Mouse (Mus musculus) fibroblast of lung, adult 2 months (primary cell): ENCODE measurements around the gene Acoxl.

ENCODE experiments used
- DNase-seq: peaks from one replicate; pipeline ENCODE4 v3.0.0-alpha.2; 2011; ENCODE audit warnings: low read depth

Acoxl gene

GRCm38 (mm10) chr2:127894890-127895289 lies 56.2 kb downstream of the Acoxl start:
- DNase-seq = no peak

GRCm38 (mm10) chr2:127897718-127898117 lies 59.0 kb downstream of the Acoxl start:
- no peak for DNase-seq

GRCm38 (mm10) chr2:127904918-127905317 lies 66.2 kb downstream of the Acoxl start:
- no peak for DNase-seq

GRCm38 (mm10) chr2:127906973-127907678 lies 68.5 kb downstream of the Acoxl start:
- DNase-seq = no peak

GRCm38 (mm10) chr2:127907679-127908042 lies 69.0 kb downstream of the Acoxl start:
- DNase-seq = no peak

- no peak for DNase-seq
Observed at GRCm38 (mm10) chr2:127908881-127909280, 70.2 kb downstream of the Acoxl start.

GRCm38 (mm10) chr2:127909790-127910189 lies 71.1 kb downstream of the Acoxl start:
- DNase-seq = no peak

GRCm38 (mm10) chr2:127911579-127911978 lies 72.9 kb downstream of the Acoxl start:
- DNase-seq = no peak

- no peak for DNase-seq
Observed at GRCm38 (mm10) chr2:127914047-127914446, 75.4 kb downstream of the Acoxl start.

GRCm38 (mm10) chr2:127916804-127917410 lies 78.2 kb downstream of the Acoxl start:
- no peak for DNase-seq

- no peak for DNase-seq
Observed at GRCm38 (mm10) chr2:127919740-127920139, 81.1 kb downstream of the Acoxl start.

GRCm38 (mm10) chr2:127922036-127922901 lies 83.6 kb downstream of the Acoxl start:
- no peak for DNase-seq

GRCm38 (mm10) chr2:127923077-127923680 lies 84.5 kb downstream of the Acoxl start:
- DNase-seq = no peak

- no peak for DNase-seq
Observed at GRCm38 (mm10) chr2:127926679-127927324, 88.1 kb downstream of the Acoxl start.

- DNase-seq = no peak
Observed at GRCm38 (mm10) chr2:127927452-127928273, 89.0 kb downstream of the Acoxl start.

GRCm38 (mm10) chr2:127928279-127928678 lies 89.6 kb downstream of the Acoxl start:
- no peak for DNase-seq

- DNase-seq = no peak
Observed at GRCm38 (mm10) chr2:127928871-127929270, 90.2 kb downstream of the Acoxl start.

GRCm38 (mm10) chr2:127929939-127930715 lies 91.5 kb downstream of the Acoxl start:
- DNase-seq = no peak

GRCm38 (mm10) chr2:127931576-127931975 lies 92.9 kb downstream of the Acoxl start:
- DNase-seq = no peak

- no peak for DNase-seq
Observed at GRCm38 (mm10) chr2:127933531-127933931, 94.9 kb downstream of the Acoxl start.
